Comparison of ENCODE assay signal across 10 mouse cellular contexts in genomic region chr14:60643098-60643870, GRCm38 (mm10). TPM values are rescaled to one million over a fixed set of nuclear protein-coding genes. Genes with fewer than 3 reads are reported as not detected.
DNase-seq lines count a peak whose midpoint lies in the region; ATAC-seq and TF ChIP-seq lines count a peak whose summit lies in the region.
"Had no signal": no experiment of that assay in that cellular context is flagged by ENCODE, and none has a peak within 500 bp of the region (broad histone marks: within the 10 kb centered on the region; RNA-seq: fewer than 3 reads in every experiment).

No protein-coding gene starts in this region.

- peak; percentile 55; the same call in 1 of the 2 replicates for ATAC-seq in frontal cortex, adult (ENCODE audit: low TSS enrichment)
- peak; percentile 86 for ATAC-seq in forebrain, postnatal 0 days
- peak; percentile 65 for ATAC-seq in midbrain, embryonic 15.5 days (replicated peaks)
- ATAC-seq in cerebellum, adult (ENCODE audit: insufficient number of reproducible peaks, low FRiP score, low TSS enrichment) = no peak

- H3K36me3 ChIP-seq in forebrain, postnatal 0 days (ENCODE audit: insufficient read depth) = no peaks in the 10 kb centered on the region
- H3K36me3 ChIP-seq in midbrain, embryonic 15.5 days (replicated peaks) = no peaks in the 10 kb centered on the region
- H3K36me3 ChIP-seq: embryonic facial prominence, embryonic 15.5 days had no signal

- TF ChIP-seq POLR2A in cortical plate, adult 2 months (IDR thresholded peaks at IDR 0.05; ENCODE audit: extremely low read depth, insufficient read depth, low read length) = no peak

- peaks cover 2% of the 10 kb centered on the region; the same call in 1 of the 2 replicates for H3K4me1 ChIP-seq in cortical plate, adult 2 months (ENCODE audit: control insufficient read depth, insufficient read depth, low read length)
- no peaks in the 10 kb centered on the region for H3K4me1 ChIP-seq in forebrain, postnatal 0 days (ENCODE audit: insufficient read depth)
- H3K4me1 ChIP-seq in midbrain, embryonic 15.5 days = peaks cover 31% of the 10 kb centered on the region

- H3K27ac ChIP-seq in cortical plate, adult 2 months (ENCODE audit: insufficient read depth, low read length) = peak overlapping the region; percentile 54; the same call in 1 of the 2 replicates
- peak overlapping the region; percentile 59 for H3K27ac ChIP-seq in forebrain, postnatal 0 days (ENCODE audit: low read depth, low read length)
- peak overlapping the region; percentile 60 for H3K27ac ChIP-seq in midbrain, embryonic 15.5 days
- H3K27ac ChIP-seq: embryonic facial prominence, embryonic 15.5 days; liver, embryonic 13.5 days had no signal

- no peaks in the 10 kb centered on the region for H3K27me3 ChIP-seq in forebrain, postnatal 0 days (ENCODE audit: insufficient read depth, low read length)
- no peaks in the 10 kb centered on the region for H3K27me3 ChIP-seq in midbrain, embryonic 15.5 days (replicated peaks)
- H3K27me3 ChIP-seq: embryonic facial prominence, embryonic 15.5 days; liver, embryonic 13.5 days had no signal

- no peak for DNase-seq in frontal cortex, adult 2 months (ENCODE audit: extremely low spot score in 1 of 2, low spot score in 1 of 2)
- DNase-seq in forebrain, postnatal 0 days = no peak
- DNase-seq in cerebellum, postnatal 36 days = no peak
- no peak for DNase-seq in thymus, postnatal 14 days
- DNase-seq: liver, embryonic 13.5 days had no signal

- no peak for TF ChIP-seq CTCF in cortical plate, adult 2 months (IDR thresholded peaks at IDR 0.05; ENCODE audit: extremely low read depth, insufficient read depth, low read length)
- no peak for TF ChIP-seq CTCF in forebrain, postnatal 0 days (IDR thresholded peaks at IDR 0.05; ENCODE audit: low read depth)

- WGBS in forebrain, postnatal 0 days = 13% methylated on average over 14 of the region's 14 CpGs
- WGBS in midbrain, embryonic 15.5 days = 11% methylated on average over 14 of the region's 14 CpGs

- no peak overlapping the region for H3K9ac ChIP-seq in forebrain, postnatal 0 days
- no peak overlapping the region for H3K9ac ChIP-seq in midbrain, embryonic 15.5 days
- H3K9ac ChIP-seq: embryonic facial prominence, embryonic 15.5 days; liver, embryonic 13.5 days had no signal

- no peaks in the 10 kb centered on the region for H3K9me3 ChIP-seq in forebrain, postnatal 0 days (ENCODE audit: low read length)
- no peaks in the 10 kb centered on the region for H3K9me3 ChIP-seq in midbrain, embryonic 15.5 days
- H3K9me3 ChIP-seq: embryonic facial prominence, embryonic 15.5 days; liver, embryonic 13.5 days had no signal

- H3K4me2 ChIP-seq in forebrain, postnatal 0 days (ENCODE audit: low read depth) = no peak overlapping the region
- no peak overlapping the region for H3K4me2 ChIP-seq in midbrain, embryonic 15.5 days
- H3K4me2 ChIP-seq: embryonic facial prominence, embryonic 15.5 days; liver, embryonic 13.5 days had no signal

- H3K4me3 ChIP-seq in cortical plate, adult 2 months (ENCODE audit: insufficient read depth, low read length) = no peak overlapping the region
- H3K4me3 ChIP-seq in forebrain, postnatal 0 days (ENCODE audit: low read depth, low read length) = no peak overlapping the region
- no peak overlapping the region for H3K4me3 ChIP-seq in midbrain, embryonic 15.5 days
- H3K4me3 ChIP-seq: embryonic facial prominence, embryonic 15.5 days; liver, embryonic 13.5 days had no signal

RNA-seq across cellular contexts. Expression of gene Spata13, which starts 9.5 kb away (rescaled TPM):
- polyA plus RNA-seq in frontal cortex, adult 2 months (2012; rRNA removed) = 7.9 and 9.5 TPM in 2 replicates
- polyA plus RNA-seq in cortical plate, adult 2 months (2012; rRNA removed) = 5.1 and 6.1 TPM in 2 replicates
- 28.1 and 43.6 TPM in 2 replicates for total RNA-seq in forebrain, postnatal 0 days (2014; rRNA removed)
- polyA plus RNA-seq in forebrain, postnatal 0 days (2015; fragmentation: Nextera tagmentation; extraction: Ambion mirVana) = 10.7 and 17.3 TPM in 2 replicates
- polyA plus RNA-seq in midbrain, embryonic 15.5 days (2015; fragmentation: Nextera tagmentation; extraction: Ambion mirVana) = 20.7 and 21.7 TPM in 2 replicates
